Mouse (Mus musculus) intestine, embryonic 16.5 days (tissue): ENCODE results near the gene Rab14. TPM values are rescaled to one million over a fixed set of nuclear protein-coding genes. Genes with fewer than 3 reads are reported as not detected.

ENCODE experiments used
- ATAC-seq: fragments of 200-750 bp; cut with Nextera tagmentation; 2 replicates; pipeline ENCODE4 v1.8.0; 2017; ENCODE audit warnings: moderate TSS enrichment, moderate library complexity
- H3K27ac ChIP-seq: fragments of 300-500 bp; sonication (generic); 2 replicates; pipeline ENCODE4 v1.5.1; 2014; ENCODE audit warnings: mild to moderate bottlenecking, low read length
- H3K27me3 ChIP-seq: fragments of 300-500 bp; sonication (generic); replicated peaks from 2 replicates; pipeline ENCODE4 v1.6.1; 2014; ENCODE audit warnings: low read length, control low read depth, mixed read lengths; ENCODE audit not compliant: control insufficient read depth, insufficient read depth
- H3K36me3 ChIP-seq: fragments of 300-500 bp; sonication (generic); 2 replicates; pipeline ENCODE4 v1.6.1; 2014; ENCODE audit warnings: low read length, control low read depth; ENCODE audit not compliant: control insufficient read depth, insufficient read depth
- H3K4me1 ChIP-seq: fragments of 300-500 bp; sonication (generic); 2 replicates; pipeline ENCODE4 v1.6.1; 2014; ENCODE audit warnings: low read length, control low read depth, mixed read lengths; ENCODE audit not compliant: control insufficient read depth, insufficient read depth
- H3K4me2 ChIP-seq: fragments of 300-500 bp; sonication (generic); 2 replicates; pipeline ENCODE4 v1.6.1; 2014; ENCODE audit warnings: low read depth, low read length, control low read depth
- H3K4me3 ChIP-seq: fragments of 300-500 bp; sonication (generic); 2 replicates; pipeline ENCODE4 v1.5.1; 2014; ENCODE audit warnings: mild to moderate bottlenecking, low read length
- H3K9ac ChIP-seq: fragments of 300-500 bp; sonication (generic); 2 replicates; pipeline ENCODE4 v1.6.1; 2014; ENCODE audit warnings: low read depth, low read length
- H3K9me3 ChIP-seq: fragments of 300-500 bp; sonication (generic); 2 replicates; pipeline ENCODE4 v1.6.1; 2016; ENCODE audit warnings: low read length, control low read depth; ENCODE audit not compliant: control insufficient read depth
- WGBS: fragments of 180-500 bp; shearing (Covaris S2); extraction: QIAGEN DNeasy Blood & Tissue Kit; methylation state at CpG from one replicate; pipeline ENCODE4 v1.1.7; 2014; 5-methylcytosine and 5-hydroxymethylcytosine counted together
- polyA plus RNA-seq: library from polyadenylated mRNA; unstranded; fragments of >200 nt; fragmentation: Nextera tagmentation; extraction: Ambion mirVana; gene quantifications from 2 replicates; pipeline ENCODE4 v1.2.1, GENCODE M21; 2015

Rab14 gene
- polyA plus RNA-seq: 343 and 359 TPM in 2 replicates

DNA sequence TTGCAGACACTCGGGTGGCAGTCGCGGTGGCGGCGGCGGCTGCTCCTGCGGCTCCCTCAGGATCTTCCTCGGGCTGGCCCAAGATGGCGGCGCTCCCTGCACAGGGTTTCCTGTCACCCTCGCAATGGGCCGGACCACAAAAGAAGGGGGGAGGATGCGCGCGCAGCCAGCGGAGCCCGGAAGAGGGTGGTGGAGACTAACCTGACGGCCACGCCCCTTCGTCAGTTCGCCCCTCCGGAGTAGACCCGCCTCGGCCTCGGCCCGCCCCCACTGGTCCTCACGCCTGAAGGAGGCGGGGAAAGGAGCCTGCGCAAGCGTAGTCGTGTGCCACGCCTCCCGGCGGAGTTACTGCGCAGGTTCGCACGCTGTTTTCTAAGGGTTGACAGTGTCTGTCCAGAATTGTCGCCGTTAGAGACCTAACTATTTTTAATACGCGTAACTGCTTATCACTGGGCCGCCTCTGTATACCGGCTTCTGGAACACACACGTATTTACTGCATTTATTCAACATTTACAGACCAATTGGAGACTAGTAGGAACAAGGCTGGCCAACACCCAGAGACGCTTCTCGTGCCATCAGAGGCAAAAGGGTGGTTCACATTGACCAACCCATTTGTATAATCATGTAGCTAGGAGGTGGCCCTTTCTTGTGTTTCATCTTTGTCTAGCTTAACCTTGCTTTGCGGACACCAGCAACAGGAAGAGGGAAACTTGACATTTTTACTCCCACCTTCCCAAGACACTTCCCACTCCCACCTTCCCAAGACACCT is at the start of gene Rab14:
Rab14 (minus strand) TSS at position 223 of the 771 bp plus-strand sequence.
- Histone ChIP-seq H3K9me3 (no peaks in the 10 kb centered on the region), H3K27ac (peak within 1 kb of the TSS; percentile 92), H3K4me1 (peaks cover 10% of the 10 kb centered on the region), H3K36me3 (no peaks in the 10 kb centered on the region), H3K27me3 (no peaks in the 10 kb centered on the region), H3K4me3 (peak within 1 kb of the TSS; percentile 100), H3K4me2 (peak within 1 kb of the TSS; percentile 87), H3K9ac (peak within 1 kb of the TSS; percentile 99)
- under 1% methylated on average over 34 of the region's 47 CpGs for WGBS
- ATAC-seq: peak; percentile 97

DNA sequence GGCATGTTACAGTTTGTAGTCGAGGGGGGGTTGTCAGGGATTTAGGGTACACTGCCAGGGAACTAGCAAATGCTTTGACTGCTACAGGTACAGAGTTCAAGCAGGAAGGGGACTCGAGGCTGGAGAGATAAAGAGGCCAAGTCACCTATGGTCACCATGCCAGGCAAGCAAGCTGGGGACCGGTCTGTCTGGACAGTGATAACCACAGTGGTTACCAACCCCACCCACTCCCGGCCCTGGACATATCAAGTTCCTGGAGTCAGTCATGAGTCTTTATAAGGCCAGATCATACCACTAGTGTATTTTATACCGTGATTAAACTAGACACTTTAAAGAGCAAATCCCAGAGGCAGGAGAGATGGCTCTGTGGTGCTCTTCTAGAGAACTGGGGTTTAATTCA is 46.8 kb upstream of the Rab14 start:
- 60% methylated on average over 5 of the region's 5 CpGs for WGBS
- no peak for ATAC-seq

DNA sequence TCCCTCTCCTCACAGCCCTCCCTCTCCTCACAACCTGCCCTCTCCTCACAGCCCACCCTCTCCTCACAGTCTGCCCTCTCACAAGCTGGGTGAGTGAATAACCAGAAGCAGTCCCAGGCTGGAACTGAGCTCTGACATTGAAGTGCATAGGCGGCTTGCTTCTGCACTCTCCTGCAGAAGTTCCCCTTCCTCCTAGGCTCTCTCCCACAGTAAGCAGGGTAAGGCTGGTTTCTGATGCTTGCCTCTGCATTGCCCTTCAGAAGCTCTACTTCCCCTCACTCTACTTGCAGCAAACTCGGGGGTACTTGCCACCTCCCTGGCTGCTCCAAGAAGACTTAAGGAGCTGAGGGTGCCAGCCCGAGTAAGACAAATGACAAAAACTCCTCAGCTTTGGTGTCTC is 43.3 kb upstream of the Rab14 start:
- Histone ChIP-seq H3K27ac (no peak overlapping the region), H3K36me3 (no peaks in the 10 kb centered on the region), H3K4me1 (no peaks in the 10 kb centered on the region), H3K9ac (no peak overlapping the region), H3K4me2 (no peak overlapping the region), H3K9me3 (no peaks in the 10 kb centered on the region), H3K4me3 (no peak overlapping the region), H3K27me3 (no peaks in the 10 kb centered on the region)
- WGBS: 54% methylated on average over 3 of the region's 3 CpGs
- ATAC-seq: no peak

More for the DNA sequence above, 46.8 kb upstream of the Rab14 start:
- Histone ChIP-seq H3K27ac (no peak overlapping the region), H3K27me3 (no peaks in the 10 kb centered on the region), H3K4me2 (no peak overlapping the region), H3K9me3 (no peaks in the 10 kb centered on the region), H3K4me1 (no peaks in the 10 kb centered on the region), H3K9ac (no peak overlapping the region), H3K36me3 (no peaks in the 10 kb centered on the region), H3K4me3 (no peak overlapping the region)

DNA sequence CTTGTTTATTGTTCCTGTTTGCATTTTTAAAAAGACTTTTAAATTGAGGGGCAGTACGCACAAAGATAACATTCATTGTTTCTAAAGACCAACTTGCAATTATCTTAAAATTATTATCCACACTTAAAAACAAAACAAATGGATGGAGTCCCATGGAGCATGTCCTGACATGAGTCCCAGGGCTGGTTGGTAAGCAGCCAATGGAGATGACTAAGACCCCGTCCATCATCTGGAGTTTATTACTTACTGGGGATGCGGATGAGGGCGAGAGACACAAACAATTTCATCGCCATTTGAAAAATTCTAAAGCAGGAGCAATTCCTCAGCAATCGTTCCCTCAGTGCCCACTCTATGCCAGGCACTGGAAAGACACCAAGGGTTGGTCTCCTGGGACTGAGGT is 34.1 kb upstream of the Rab14 start:
- 69% methylated on average over 6 of the region's 6 CpGs for WGBS
- no peak for ATAC-seq
- Histone ChIP-seq H3K36me3 (no peaks in the 10 kb centered on the region), H3K4me1 (peaks cover 2% of the 10 kb centered on the region; the same call in 1 of the 2 replicates), H3K9me3 (no peaks in the 10 kb centered on the region), H3K27ac (no peak overlapping the region), H3K4me2 (no peak overlapping the region), H3K9ac (no peak overlapping the region), H3K27me3 (no peaks in the 10 kb centered on the region), H3K4me3 (no peak overlapping the region)

DNA sequence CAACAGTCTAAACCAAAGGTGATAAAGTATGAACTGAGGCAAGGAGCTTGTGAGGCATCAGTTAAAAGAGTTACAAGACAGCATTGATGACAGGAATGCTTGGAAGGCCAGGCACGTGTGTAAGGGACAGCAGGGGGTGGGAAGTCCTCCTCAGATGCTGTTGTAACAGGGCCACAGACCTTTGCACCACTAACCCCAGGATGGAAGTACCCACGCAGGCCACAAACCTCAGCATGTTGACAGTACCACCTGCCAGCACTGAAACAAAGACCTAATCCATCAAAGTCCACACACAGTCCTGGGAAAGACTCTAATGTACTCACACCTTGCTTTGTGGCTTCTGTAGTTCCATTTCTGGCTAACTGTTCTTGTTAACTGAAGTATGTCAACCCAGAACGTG is 33.0 kb upstream of the Rab14 start:
- H3K27ac ChIP-seq: no peak overlapping the region
- H3K4me2 ChIP-seq: no peak overlapping the region
- H3K27me3 ChIP-seq: no peaks in the 10 kb centered on the region
- H3K4me3 ChIP-seq: no peak overlapping the region
- H3K9ac ChIP-seq: no peak overlapping the region
- 46% methylated on average over 3 of the region's 3 CpGs for WGBS
- H3K36me3 ChIP-seq: no peaks in the 10 kb centered on the region
- H3K9me3 ChIP-seq: no peaks in the 10 kb centered on the region
- ATAC-seq: no peak
- H3K4me1 ChIP-seq: peaks cover 2% of the 10 kb centered on the region; the same call in 1 of the 2 replicates

DNA sequence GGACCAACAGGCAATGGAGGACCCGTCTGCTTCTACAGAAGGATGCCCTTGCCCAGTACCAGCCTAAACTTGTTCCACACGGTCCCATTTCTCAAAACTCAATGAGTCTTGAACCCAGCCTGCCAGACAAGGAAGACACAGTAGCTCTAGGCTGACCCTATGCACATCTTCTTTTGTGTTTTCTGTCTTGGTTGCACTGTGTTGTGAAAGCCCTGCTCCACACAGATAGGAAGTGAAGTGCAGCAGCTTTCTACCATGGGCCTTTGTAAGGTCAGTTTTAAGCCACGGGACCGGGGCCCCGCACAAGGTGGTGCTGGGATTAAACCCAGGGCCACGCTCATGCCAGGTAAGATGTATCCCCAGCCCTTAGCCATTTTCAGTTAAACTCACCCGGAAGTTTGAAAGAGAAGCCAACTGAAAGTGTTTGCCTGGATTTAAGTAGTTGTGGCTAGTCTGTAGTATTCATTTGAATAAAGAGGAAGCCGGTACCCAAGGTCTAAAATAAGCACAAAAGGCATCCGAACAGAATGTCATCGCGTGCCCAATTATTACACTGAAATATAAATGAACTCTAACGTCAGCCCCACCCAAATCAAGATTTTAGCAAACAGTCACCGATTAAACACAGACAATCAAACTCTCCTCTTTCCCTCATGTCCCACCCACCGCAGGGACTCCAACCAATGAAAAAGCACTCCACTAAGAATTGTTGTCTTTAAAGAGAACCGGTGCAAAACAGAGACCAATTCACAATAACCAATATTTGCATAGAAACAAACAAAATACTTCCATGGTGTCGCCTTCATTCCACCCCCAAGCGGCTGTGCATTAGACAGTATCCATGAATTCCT is 31.9 kb upstream of the Rab14 start:
- Histone ChIP-seq H3K4me1 (peaks cover 2% of the 10 kb centered on the region; the same call in 1 of the 2 replicates), H3K9me3 (no peaks in the 10 kb centered on the region), H3K27ac (no peak overlapping the region), H3K9ac (no peak overlapping the region), H3K4me3 (no peak overlapping the region), H3K36me3 (no peaks in the 10 kb centered on the region), H3K27me3 (no peaks in the 10 kb centered on the region), H3K4me2 (no peak overlapping the region)
- no peak for ATAC-seq
- 66% methylated on average over 17 of the region's 17 CpGs for WGBS

DNA sequence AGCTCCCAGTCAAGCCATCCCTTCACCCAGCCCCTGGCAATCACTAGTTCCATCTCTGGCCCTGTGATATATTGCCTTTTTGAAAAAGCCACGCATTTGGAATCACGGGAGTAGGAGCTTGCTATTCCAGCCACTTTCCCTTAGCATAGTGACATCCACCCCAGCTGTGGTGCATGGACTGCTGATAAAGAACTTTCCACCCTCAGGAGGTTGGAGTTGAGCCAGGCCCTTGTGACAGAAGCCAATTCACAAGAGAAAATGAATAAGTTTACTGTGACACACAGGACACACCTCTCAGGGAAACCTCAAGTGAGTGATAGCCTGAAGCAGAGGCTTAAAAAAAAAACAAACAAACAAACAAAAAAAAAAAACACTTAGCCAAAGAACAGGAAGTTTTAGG is 31.0 kb upstream of the Rab14 start:
- no peaks in the 10 kb centered on the region for H3K36me3 ChIP-seq
- no peaks in the 10 kb centered on the region for H3K9me3 ChIP-seq
- H3K9ac ChIP-seq: no peak overlapping the region
- H3K27ac ChIP-seq: no peak overlapping the region
- H3K4me3 ChIP-seq: no peak overlapping the region
- H3K4me2 ChIP-seq: no peak overlapping the region
- peaks cover 2% of the 10 kb centered on the region; the same call in 1 of the 2 replicates for H3K4me1 ChIP-seq
- peak; percentile 42; the same call in 1 of the 2 replicates for ATAC-seq
- no peaks in the 10 kb centered on the region for H3K27me3 ChIP-seq
- 40% methylated on average over 2 of the region's 2 CpGs for WGBS

DNA sequence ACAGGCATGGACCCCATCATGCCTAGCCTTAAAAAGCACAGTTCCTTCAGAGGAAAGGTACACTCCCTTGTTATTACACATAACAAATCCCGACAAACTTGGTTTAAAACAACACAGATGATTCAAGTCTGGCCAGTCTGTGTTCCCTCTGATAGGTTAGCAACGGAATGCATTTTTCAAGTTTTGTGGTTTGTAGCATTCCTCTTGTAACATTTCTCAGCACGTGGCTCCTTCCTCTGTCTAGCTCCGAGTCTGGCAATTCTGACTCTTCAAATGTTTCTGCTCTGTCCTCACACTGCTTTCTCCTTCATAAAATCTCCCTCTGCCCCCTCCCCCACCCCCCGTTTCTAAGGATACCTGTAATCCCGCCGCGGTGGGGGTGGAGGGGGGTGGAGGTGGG is 29.3 kb upstream of the Rab14 start:
- Histone ChIP-seq H3K27me3 (no peaks in the 10 kb centered on the region), H3K4me1 (peaks cover 2% of the 10 kb centered on the region; the same call in 1 of the 2 replicates), H3K9ac (no peak overlapping the region), H3K4me2 (no peak overlapping the region), H3K27ac (no peak overlapping the region), H3K36me3 (no peaks in the 10 kb centered on the region), H3K9me3 (no peaks in the 10 kb centered on the region), H3K4me3 (no peak overlapping the region)
- ATAC-seq: no peak
- WGBS: 19% methylated on average over 8 of the region's 8 CpGs

DNA sequence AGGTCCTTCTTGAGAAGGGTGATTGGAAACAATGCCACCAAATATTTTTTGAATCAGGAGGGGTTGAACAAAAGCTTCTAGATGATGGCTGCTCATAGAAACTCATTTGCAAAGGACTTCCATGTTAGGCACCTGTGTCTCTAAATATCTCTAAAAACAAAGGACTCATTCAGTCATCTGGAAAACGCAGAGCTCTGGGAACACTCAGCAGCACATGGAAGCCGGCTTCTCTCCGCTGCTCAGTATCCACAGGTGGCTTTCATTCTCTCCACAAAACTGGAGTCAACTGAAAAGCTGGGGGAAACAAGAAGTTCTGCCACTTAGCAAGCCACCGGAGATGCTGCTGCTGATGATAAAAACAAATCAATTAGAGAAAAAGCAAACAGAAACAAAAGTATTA is 27.2 kb upstream of the Rab14 start:
- ATAC-seq: no peak
- no peaks in the 10 kb centered on the region for H3K27me3 ChIP-seq
- no peak overlapping the region for H3K4me3 ChIP-seq
- H3K36me3 ChIP-seq: no peaks in the 10 kb centered on the region
- H3K9me3 ChIP-seq: no peaks in the 10 kb centered on the region
- H3K4me1 ChIP-seq: peaks cover 2% of the 10 kb centered on the region; the same call in 1 of the 2 replicates
- no peak overlapping the region for H3K4me2 ChIP-seq
- 52% methylated on average over 4 of the region's 4 CpGs for WGBS
- H3K27ac ChIP-seq: no peak overlapping the region
- no peak overlapping the region for H3K9ac ChIP-seq
